Mouse (Mus musculus) CH12.LX (cell line): ENCODE measurements at regions not wholly inside any gene's neighbourhood (a gene's known extent, or its start where the extent isn't known, plus 50 kb on each side); places are given as distances from the start of the nearest gene placed in this dataset.

Source experiments
- CHD1 ChIP-seq: IDR thresholded peaks from 2 replicates; pipeline ENCODE4 v1.6.1; 2012; ENCODE audit warnings: low read depth, low read length, improper control_type of control experiment, inconsistent platforms
- CHD2 ChIP-seq: IDR thresholded peaks from 2 replicates; pipeline ENCODE4 v1.6.1; 2011; ENCODE audit warnings: low read length, improper control_type of control experiment
- CTCF ChIP-seq, 2 experiments: IDR thresholded peaks in 1 of 2; conservative IDR thresholded peaks in 1 of 2; 2 replicates each; pipeline ENCODE4 v1.5.1; 2011 to 2012; ENCODE audit warnings: low read depth in 2 of 2, low read length in 2 of 2, improper control_type of control experiment in 1 of 2, inconsistent platforms in 1 of 2, mild to moderate bottlenecking in 1 of 2, moderate library complexity in 1 of 2
- EP300 ChIP-seq: IDR thresholded peaks from 2 replicates; pipeline ENCODE4 v1.6.1; 2011; ENCODE audit warnings: low read length, improper control_type of control experiment
- JUND ChIP-seq: conservative IDR thresholded peaks from 2 replicates; pipeline ENCODE4 v1.6.1; 2011; ENCODE audit warnings: low read depth, low read length, improper control_type of control experiment
- MYC ChIP-seq: IDR thresholded peaks from 2 replicates; pipeline ENCODE4 v1.6.1; 2011; ENCODE audit warnings: low read depth, mild to moderate bottlenecking, improper control_type of control experiment, low read length
- POLR2A ChIP-seq: IDR thresholded peaks from 2 replicates; pipeline ENCODE4 v1.6.1; 2011; ENCODE audit warnings: low read depth, mild to moderate bottlenecking, improper control_type of control experiment, low read length
- POLR2AphosphoS2 ChIP-seq: IDR thresholded peaks from 2 replicates; pipeline ENCODE4 v1.6.1; 2011; ENCODE audit warnings: low read depth, low read length, improper control_type of control experiment
- RCOR1 ChIP-seq: conservative IDR thresholded peaks from 2 replicates; pipeline ENCODE4 v1.6.1; 2012; ENCODE audit warnings: low read depth, mild to moderate bottlenecking, inconsistent platforms, low read length, improper control_type of control experiment
- SIN3A ChIP-seq: IDR thresholded peaks from 2 replicates; pipeline ENCODE4 v1.6.1; 2012; ENCODE audit warnings: low read length, improper control_type of control experiment, inconsistent platforms
- ZKSCAN1 ChIP-seq: IDR thresholded peaks from 2 replicates; pipeline ENCODE4 v1.6.1; 2012; ENCODE audit warnings: low read depth, inconsistent platforms, low read length, improper control_type of control experiment, borderline replicate concordance
- ZMIZ1 ChIP-seq: IDR thresholded peaks from 2 replicates; pipeline ENCODE4 v1.6.1; 2012; ENCODE audit warnings: low read depth, mild to moderate bottlenecking, inconsistent platforms, low read length, improper control_type of control experiment
- ZNF384 ChIP-seq: IDR thresholded peaks from 2 replicates; pipeline ENCODE4 v1.6.1; 2012; ENCODE audit warnings: low read depth, low read length, improper control_type of control experiment, inconsistent platforms

- TF ChIP-seq POLR2A: no peak
- TF ChIP-seq EP300: no peak
- no peak for TF ChIP-seq CTCF (conservative IDR thresholded peaks at IDR 0.05 in 1 of 2, IDR thresholded peaks at IDR 0.05 in 1 of 2; ENCODE audit: low read depth in 2 of 2, low read length in 2 of 2)
- no peak for TF ChIP-seq ZMIZ1
- no peak for TF ChIP-seq RCOR1
- TF ChIP-seq CHD1: no peak
- no peak for TF ChIP-seq MYC
- TF ChIP-seq POLR2AphosphoS2: no peak
- TF ChIP-seq JUND: no peak
- TF ChIP-seq SIN3A: no peak
- TF ChIP-seq ZKSCAN1: no peak
- no peak for TF ChIP-seq ZNF384
- TF ChIP-seq CHD2: no peak
These were observed 67.0 kb downstream of the Syf2 start for GRCm38 (mm10) chr4:134997461-134998434.
